Mouse (Mus musculus): Measurements from ENCODE around the gene Afg3l1.
"Not testable (repeated sequence)": the region's sequence is repeated elsewhere in the genome, so short reads cannot be mapped to it uniquely, and the experiment has no call there.

Gene Afg3l1

DNA sequence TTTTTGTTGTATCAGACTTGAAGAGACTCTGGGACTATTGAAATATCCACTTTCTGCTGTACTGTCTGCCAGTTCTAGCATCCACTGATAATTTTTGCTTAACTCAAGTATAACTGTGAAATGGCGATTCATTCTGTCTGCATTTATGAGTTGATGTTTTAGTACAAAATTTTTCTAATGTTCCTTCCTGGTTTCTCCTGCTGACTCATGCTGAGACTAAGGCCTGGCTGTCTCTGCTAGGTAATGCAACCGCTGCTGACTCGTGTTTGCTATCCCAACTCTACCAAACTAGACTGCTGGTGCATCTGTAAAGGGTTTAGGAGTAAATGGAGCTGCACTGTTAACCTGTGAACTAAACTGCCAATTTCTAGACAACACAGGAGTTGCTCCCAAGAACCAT lies 10.2 kb upstream of the Afg3l1 start:
- no peak for DNase-seq

DNA sequence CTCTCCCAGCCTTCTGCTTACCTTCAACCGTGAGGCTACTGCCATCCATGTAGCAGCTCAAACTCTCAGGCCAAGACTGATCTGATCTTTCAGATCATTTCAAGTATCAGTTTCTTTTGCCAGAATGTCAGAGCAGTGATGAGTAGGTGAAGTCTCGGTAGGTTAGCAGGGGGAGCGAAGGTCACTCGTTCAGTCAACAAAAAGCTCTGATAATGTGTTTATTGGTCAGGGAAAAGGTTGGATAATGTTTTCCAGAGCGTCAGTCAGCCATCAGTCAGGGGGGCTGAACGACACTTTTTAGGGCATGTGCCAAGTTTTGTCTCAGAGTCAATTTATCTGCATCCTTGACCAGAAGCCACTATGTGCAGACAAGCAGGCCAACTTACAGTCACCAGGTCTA lies 4.7 kb upstream of the Afg3l1 start:
- DNase-seq: not testable (repeated sequence)

DNA sequence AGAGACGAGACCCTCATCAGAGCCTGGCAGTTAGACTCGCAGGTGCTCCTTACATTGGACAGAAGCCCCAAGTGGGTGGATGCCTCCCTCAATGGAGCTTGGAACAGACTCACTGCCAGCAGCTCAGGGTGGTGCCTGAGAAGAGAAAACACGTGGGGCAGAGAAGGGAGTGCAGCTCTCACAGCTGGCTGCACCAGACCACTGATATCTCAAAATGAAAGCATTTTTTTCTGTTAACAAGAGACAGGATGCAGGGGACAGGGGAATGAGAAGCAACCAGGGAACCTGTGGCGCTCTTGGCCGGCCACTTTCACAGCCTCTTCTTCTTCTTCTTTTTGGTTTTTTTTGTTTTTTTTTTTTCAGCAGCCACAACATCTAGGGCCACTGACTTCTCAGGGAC lies 3.2 kb upstream of the Afg3l1 start:
- not testable (repeated sequence) for DNase-seq

DNA sequence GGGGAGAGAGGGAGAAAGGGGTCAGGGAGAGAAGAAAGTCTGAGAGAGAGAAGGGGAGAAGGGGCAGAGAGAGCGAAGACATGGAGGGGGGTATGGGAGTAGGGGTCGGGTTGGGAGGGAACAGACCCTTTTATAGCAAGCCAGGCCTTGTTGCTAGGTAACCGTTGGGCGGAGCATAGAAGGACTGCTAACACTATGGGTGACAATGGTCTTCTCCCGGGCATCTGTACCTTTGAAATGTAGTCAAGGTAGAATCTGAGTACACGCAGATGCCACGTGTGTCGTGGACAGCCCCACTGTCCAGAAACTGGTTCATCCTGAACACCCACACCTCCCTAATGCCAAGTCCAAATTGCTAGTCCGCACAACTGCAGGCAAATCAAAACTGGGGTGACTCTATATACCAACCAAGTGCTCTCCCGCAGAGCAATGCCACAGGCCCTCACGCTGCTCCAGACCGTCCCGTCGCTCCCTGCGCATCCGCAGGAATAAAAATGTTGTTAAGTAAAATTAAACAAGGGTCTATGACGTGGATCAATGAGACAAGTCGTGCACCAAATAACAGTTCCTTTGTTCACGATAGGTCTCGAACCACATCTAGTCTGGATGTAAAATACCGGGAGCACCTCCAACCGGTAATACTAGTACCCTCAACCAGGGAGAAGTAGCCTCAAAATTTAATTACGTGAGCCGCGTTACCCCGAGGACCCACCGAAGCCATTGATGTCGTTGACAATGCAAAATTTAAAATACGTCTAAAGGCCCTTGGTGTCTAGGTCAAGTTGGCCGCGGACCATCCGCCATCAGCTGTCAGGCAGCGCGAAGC lies 579 bp upstream of the Afg3l1 start:
- no peak for DNase-seq

GRCm38 (mm10) chr8:123478456-123479218 lies 934 bp downstream of the Afg3l1 start:
- no peak for DNase-seq

DNA sequence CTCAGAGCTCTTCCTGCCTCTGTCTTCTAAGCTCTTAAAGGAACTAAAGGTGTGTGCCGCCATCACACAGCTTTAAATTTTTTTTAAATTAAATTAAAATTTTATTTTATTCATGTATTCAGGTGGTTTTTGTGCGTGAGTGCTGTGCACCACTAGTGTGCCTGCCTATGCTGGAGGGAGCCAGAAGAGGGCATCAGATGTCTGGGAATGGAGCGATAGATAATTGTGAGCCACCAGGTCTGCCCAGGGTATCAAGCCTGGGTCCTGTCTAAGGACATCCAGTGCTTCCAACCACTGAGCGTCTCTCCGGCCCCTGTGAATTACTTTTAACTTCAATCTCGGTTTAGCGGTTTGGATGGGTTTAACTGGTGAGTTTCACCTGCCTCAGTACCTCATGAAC lies 4.9 kb downstream of the Afg3l1 start:
- DNase-seq: no peak

- no peak for DNase-seq
Observed at GRCm38 (mm10) chr8:123491280-123492075, 13.8 kb downstream of the Afg3l1 start.

DNA sequence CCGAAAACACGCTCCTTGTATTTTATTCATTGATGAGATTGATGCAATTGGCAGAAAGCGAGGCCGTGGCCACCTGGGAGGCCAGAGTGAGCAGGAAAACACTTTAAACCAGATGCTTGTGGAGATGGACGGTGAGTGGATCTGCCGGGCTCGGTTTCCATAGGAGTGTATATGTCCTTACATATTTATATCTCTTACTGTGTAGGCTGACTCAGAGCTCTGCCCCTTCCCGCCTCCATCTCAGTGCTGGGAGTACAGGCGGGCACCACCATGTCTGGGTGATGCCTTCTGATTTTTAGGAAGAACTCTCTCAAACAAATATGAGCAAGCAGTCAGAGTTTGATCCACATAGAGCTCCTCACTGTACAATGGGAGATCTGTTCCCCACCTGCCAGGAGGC lies 15.2 kb downstream of the Afg3l1 start:
- DNase-seq: no peak

- DNase-seq: no peak
Observed at GRCm38 (mm10) chr8:123497699-123498098, 20.0 kb downstream of the Afg3l1 start.

DNA sequence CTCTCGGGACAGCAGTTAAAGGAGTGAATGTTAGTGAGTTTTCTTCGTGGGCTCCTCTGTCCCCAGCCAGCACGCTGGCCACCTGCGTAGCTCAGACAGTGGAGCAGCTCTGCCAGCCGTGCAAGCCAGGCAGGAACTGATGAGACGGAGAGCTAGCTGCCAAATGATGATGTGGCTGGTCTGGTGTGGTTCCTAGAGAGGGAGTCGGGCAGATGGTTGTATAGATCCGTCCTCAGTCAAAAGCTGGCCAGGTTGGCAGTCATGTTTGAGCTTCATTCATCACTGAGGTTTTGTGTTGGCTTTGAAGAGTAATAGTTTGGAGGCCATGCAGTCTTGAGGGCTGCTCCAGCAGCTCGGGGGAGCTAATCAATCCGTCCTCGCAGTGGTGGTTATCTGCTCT lies 21.3 kb downstream of the Afg3l1 start:
- DNase-seq: no peak

DNA sequence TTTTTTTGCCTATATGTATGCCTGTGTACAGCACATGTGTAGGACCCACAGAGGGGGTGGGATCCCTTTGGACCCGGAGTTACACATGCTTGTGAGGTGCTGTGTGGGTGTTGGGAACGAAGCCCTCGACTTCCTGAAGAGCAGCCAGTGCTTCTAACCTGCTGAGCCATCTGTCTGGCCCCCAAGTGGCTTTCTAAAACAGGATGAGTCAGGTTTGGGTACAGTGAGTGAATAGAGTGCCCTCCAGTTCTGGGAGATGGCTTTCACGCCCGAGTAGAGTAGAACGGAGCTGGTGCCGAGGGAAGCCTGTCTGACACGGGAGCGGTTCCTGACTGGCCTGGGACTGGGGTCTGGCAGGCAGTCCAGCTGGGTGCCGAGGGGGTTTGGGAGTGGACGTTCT lies 21.9 kb downstream of the Afg3l1 start:
- no peak for DNase-seq

DNA sequence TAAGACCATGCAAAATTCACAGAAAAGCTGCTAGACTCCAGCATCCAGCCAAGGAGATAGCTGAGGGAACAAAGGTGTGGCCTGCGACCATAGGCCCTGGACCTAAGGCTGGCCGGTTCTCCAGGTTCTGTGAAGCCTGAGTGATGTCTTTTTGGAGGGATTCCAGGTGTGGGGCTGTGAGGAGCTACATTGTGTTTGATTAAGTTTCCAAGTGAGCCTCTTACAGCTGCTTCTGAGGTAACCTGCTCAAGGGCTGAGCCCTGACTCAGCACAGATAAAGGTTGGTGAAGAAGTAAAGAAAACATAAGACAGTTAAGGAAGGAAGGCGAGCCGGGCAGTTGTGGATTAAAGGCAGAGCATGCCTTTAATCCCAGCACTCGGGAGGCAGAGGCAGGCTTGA lies 24.5 kb downstream of the Afg3l1 start:
- no peak for DNase-seq

DNA sequence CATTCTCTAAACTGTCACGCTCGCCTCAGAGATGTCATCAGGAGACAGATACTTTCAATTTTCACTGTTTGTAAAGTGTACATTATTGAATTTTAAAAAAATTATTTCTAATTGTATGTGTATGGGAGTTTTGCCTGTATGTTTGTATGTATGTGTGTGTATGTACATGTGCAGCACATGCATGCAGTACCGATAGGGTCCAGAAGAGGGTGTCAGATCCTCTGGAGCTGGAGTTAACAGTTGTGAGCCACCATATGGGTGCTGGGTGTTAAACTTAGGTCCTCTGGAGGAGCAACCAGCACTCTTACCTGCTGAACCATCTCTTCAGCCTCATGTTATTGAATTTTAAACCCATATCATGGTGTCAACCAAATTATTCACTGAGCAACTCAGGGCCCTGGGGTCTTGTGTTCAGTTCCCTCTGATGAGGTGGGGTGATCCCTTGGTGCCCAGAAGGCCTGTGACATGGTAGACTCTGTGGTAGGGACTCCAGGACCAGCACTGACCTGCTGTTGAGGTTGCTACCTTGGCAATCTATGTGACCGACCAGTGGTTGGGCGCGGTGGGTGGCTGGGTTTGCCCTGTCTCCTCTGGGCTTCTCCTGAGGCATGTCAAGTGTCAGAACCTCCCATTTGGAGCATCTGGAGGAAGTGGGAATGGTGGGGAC lies 26.2 kb downstream of the Afg3l1 start:
- DNase-seq: no peak

DNA sequence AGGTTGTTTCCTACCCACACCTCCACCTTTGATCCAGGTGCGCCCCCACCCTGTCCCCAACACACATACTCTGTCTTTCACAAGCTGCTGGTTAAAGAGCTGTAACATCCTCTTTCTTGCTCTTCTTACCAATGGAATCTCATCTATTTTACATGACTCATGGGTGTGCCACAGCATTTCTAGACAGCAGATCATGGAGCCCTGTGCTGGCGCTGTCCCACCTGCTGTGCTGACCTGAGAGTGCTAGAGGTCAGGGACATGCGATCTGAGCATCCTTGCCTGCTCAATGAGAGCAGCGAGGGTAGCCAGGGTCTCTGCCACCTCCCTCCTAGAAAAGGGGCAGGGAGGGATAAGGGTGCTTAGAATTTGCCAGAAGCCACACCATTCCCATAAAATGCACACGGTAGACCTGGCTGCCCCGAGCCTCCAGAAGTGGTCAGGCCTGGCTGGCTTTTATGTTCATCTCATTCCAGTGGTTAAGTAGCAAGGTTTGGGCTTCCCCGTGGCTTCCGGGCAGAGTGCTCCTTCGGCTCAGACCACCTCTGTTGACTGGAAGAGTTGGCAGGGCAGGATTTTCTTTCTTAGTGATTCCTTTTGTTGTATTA lies 27.0 kb downstream of the Afg3l1 start:
- DNase-seq: no peak

GRCm38 (mm10) chr8:123505267-123505666 lies 27.6 kb downstream of the Afg3l1 start:
- no peak for DNase-seq

DNA sequence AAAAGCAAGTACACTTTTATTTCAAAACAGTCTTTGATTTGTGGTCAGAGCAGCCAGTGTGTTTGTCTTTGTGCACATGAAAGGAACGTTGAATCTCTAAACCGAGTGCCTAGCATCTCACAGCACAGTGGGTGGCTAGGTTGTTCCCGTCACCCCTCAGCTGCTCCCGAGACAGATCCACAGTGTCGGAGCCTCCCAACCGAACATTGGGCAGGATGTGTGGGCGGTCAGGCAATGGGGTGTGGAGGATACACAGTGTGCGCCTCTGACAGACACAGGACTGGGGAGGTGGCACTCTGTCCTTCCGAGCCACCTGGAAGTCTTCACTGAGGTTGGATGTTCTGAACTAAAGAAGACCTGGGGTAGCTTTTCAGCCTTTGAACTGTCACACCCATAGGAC lies 28.0 kb downstream of the Afg3l1 start:
- no peak for DNase-seq

DNA sequence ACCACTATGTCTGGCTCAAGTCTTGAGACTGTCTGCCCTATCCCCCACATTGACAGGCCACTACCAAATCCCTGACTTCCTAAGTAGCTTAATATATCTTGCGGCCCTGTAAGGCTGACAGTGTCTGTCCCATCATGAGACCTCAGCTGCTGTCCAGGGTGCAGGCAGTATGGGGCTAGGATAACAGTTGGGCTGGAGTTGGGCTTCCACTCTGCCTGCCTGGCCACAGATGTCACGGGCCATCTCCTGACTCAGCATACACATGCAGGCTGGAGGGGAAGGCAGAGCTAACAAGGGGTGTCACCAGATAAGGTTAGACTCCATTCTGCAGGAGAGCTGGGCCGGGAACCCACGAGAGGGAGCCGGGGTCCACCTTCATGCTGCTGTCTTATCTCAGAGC lies 29.4 kb downstream of the Afg3l1 start:
- DNase-seq: no peak

DNA sequence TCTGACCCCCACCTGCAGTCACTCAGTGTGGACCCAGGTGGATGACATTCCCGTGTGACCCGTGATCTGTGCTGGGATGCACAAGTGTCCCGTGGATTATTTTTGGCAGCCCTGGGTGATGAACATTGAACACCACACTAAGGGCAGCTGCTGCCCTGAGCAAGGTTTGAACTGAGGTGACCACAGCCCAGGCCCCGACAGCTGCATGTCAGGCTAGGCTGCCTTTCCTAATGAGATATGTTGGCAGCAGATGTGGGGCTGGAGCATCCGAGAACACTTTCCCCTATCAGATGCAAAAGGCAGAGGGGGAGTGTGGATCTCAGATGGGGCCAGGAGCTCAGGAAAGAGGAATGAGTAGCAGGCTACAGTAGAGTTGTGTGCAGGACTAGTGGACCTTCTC lies 33.1 kb downstream of the Afg3l1 start:
- DNase-seq: no peak

- no peak for DNase-seq
Observed at GRCm38 (mm10) chr8:123514136-123514535, 36.4 kb downstream of the Afg3l1 start.

- peak; percentile 66 for DNase-seq
Observed at GRCm38 (mm10) chr8:123514781-123515539, 37.3 kb downstream of the Afg3l1 start, which contains the start of gene Dbndd1. TSS of gene Dbndd1 (minus strand) at chr8:123515463.

DNA sequence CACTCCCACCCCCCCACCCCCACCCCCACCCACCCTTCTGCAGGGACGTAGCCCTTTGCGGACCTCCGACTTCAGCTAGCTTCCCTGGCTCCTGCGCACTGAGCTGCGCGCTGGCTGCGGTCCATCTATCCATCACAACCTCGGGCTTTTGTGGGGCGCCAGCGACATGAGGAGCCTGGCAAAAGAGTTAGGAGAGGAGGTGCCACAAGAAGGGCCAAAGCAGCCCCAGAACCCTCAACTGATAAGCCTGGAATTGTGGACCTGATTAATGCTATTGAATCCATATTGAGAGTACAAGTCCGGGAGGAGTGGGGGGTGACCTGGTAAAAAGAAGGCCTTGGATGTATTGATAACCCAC lies 37.8 kb downstream of the Afg3l1 start:
- no peak for DNase-seq

- DNase-seq: no peak
Observed at GRCm38 (mm10) chr8:123516596-123516995, 38.9 kb downstream of the Afg3l1 start.
